Mouse (Mus musculus) forebrain, embryonic 10.5 days (tissue): Measurements from ENCODE around the gene Endog. TPM values are rescaled to one million over a fixed set of nuclear protein-coding genes. Genes with fewer than 3 reads are reported as not detected.
"Not testable (repeated sequence)": the region's sequence is repeated elsewhere in the genome, so short reads cannot be mapped to it uniquely, and the experiment has no call there.

ENCODE experiments used
- DNase-seq: peaks from one replicate; pipeline ENCODE4 v3.0.0-alpha.2; 2017; ENCODE audit warnings: low spot score; ENCODE audit errors: extremely low spot score
- H3K27ac ChIP-seq: fragments of 300-500 bp; sonication (generic); 2 replicates; pipeline ENCODE4 v1.5.1; 2016; ENCODE audit warnings: mild to moderate bottlenecking
- H3K27me3 ChIP-seq: fragments of 300-500 bp; sonication (generic); 2 replicates; pipeline ENCODE4 v1.6.1; 2016; ENCODE audit warnings: mild to moderate bottlenecking; ENCODE audit not compliant: poor library complexity, severe bottlenecking
- H3K36me3 ChIP-seq: fragments of 300-500 bp; sonication (generic); replicated peaks from 2 replicates; pipeline ENCODE4 v1.6.1; 2016; ENCODE audit warnings: mild to moderate bottlenecking, moderate library complexity
- H3K4me1 ChIP-seq: fragments of 300-500 bp; sonication (generic); 2 replicates; pipeline ENCODE4 v1.6.1; 2016
- H3K4me3 ChIP-seq: fragments of 300-500 bp; sonication (generic); 2 replicates; pipeline ENCODE4 v1.5.1; 2016; ENCODE audit warnings: mild to moderate bottlenecking, moderate library complexity
- H3K9me3 ChIP-seq: fragments of 300-500 bp; sonication (generic); 2 replicates; pipeline ENCODE4 v1.6.1; 2016; ENCODE audit warnings: mild to moderate bottlenecking, moderate library complexity
- WGBS: fragments of 180-500 bp; shearing (Covaris S2); methylation state at CpG from one replicate; pipeline ENCODE4 v1.1.7; 2016; 5-methylcytosine and 5-hydroxymethylcytosine counted together
- polyA plus RNA-seq: library from polyadenylated mRNA; unstranded; fragments of >200 nt; fragmentation: Nextera tagmentation; extraction: Ambion mirVana; gene quantifications from 2 replicates; pipeline ENCODE4 v1.2.1, GENCODE M21; 2016

The Endog gene
- polyA plus RNA-seq, 1 experiment from 2014 or later = 17.9 TPM

- WGBS = 88% methylated on average over 10 of the region's 10 CpGs
- Histone ChIP-seq H3K9me3 (no peaks in the 10 kb centered on the region), H3K27me3 (no peaks in the 10 kb centered on the region), H3K27ac (no peak overlapping the region), H3K36me3 (peaks cover 56% of the 10 kb centered on the region), H3K4me3 (no peak overlapping the region), H3K4me1 (peaks cover 26% of the 10 kb centered on the region)
- no peak for DNase-seq
Measured at GRCm38 (mm10) chr2:30136458-30136857, 34.8 kb upstream of the Endog start.

GRCm38 (mm10) chr2:30140021-30140420, 31.3 kb upstream of the Endog start:
- H3K4me3 ChIP-seq, H3K4me1 ChIP-seq, H3K9me3 ChIP-seq, H3K27me3 ChIP-seq, H3K27ac ChIP-seq, DNase-seq: not testable (repeated sequence)
- 91% methylated on average over 4 of the region's 4 CpGs for WGBS
- peaks cover 91% of the 10 kb centered on the region for H3K36me3 ChIP-seq

GRCm38 (mm10) chr2:30144436-30144835, 26.9 kb upstream of the Endog start:
- Histone ChIP-seq H3K4me1 (no peaks in the 10 kb centered on the region), H3K36me3 (peaks cover 98% of the 10 kb centered on the region)
- 97% methylated on average over 4 of the region's 4 CpGs for WGBS

DNA sequence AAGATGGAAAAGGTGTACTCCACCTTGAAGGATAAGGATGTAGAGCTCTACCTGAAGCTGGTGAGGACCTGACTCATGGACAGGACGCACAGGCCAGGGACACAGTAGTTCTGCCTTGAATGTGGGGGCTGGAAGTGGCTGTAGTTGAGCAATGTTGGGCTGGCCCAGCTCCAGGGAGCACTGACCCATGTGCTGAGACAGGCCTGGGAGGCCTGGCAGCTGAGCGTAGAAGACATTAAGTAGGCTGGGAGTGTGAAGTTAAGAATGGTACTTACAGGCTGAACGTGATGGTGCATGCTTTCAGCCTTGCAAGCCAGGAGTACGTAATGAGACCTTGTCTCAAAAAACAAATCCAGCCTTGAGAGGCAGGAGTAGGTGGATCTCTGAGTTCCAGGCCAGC, 23.8 kb upstream of the Endog start:
- Histone ChIP-seq H3K4me3 (no peak overlapping the region), H3K27me3 (no peaks in the 10 kb centered on the region), H3K36me3 (peaks cover 97% of the 10 kb centered on the region), H3K4me1 (peaks cover 9% of the 10 kb centered on the region; the same call in 1 of the 2 replicates), H3K27ac (no peak overlapping the region), H3K9me3 (no peaks in the 10 kb centered on the region)
- no peak for DNase-seq
- 96% methylated on average over 4 of the region's 4 CpGs for WGBS

More at GRCm38 (mm10) chr2:30144436-30144835, 26.9 kb upstream of the Endog start:
- Histone ChIP-seq H3K27me3 (no peaks in the 10 kb centered on the region), H3K27ac (no peak overlapping the region), H3K4me3 (no peak overlapping the region), H3K9me3 (no peaks in the 10 kb centered on the region)
- no peak for DNase-seq

GRCm38 (mm10) chr2:30151840-30152239, 19.5 kb upstream of the Endog start:
- WGBS = 91% methylated on average over 11 of the region's 11 CpGs
- Histone ChIP-seq H3K4me1 (peaks cover 9% of the 10 kb centered on the region; the same call in 1 of the 2 replicates), H3K4me3 (no peak overlapping the region), H3K27ac (no peak overlapping the region), H3K27me3 (no peaks in the 10 kb centered on the region), H3K9me3 (no peaks in the 10 kb centered on the region), H3K36me3 (peaks cover 54% of the 10 kb centered on the region)
- DNase-seq = no peak

GRCm38 (mm10) chr2:30152616-30153015, 18.7 kb upstream of the Endog start:
- Histone ChIP-seq H3K36me3 (peaks cover 46% of the 10 kb centered on the region), H3K4me1 (peaks cover 9% of the 10 kb centered on the region; the same call in 1 of the 2 replicates), H3K9me3 (no peaks in the 10 kb centered on the region), H3K27me3 (no peaks in the 10 kb centered on the region), H3K27ac (no peak overlapping the region), H3K4me3 (no peak overlapping the region)
- 88% methylated on average over 8 of the region's 8 CpGs for WGBS
- DNase-seq = no peak

DNA sequence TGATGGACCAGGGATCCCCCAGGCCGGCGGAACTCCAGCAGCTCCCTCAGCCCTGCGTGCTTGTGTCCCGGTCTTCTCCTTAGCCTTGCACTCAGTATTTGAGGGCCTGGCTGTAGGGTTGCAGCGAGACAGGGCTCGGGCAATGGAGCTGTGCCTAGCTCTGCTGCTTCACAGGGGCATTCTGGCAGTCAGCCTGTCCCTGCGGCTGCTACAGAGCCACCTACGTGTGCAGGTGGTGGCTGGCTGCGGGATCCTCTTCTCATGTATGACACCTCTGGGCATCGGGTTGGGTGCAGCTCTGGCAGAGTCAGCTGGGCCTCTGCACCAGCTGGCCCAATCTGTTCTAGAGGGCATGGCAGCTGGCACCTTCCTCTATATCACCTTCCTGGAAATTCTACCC, 11.4 kb upstream of the Endog start:
- H3K4me1 ChIP-seq, DNase-seq, H3K4me3 ChIP-seq, H3K27ac ChIP-seq, H3K9me3 ChIP-seq, H3K36me3 ChIP-seq, H3K27me3 ChIP-seq: not testable (repeated sequence)
- 92% methylated on average over 8 of the region's 10 CpGs for WGBS

DNA sequence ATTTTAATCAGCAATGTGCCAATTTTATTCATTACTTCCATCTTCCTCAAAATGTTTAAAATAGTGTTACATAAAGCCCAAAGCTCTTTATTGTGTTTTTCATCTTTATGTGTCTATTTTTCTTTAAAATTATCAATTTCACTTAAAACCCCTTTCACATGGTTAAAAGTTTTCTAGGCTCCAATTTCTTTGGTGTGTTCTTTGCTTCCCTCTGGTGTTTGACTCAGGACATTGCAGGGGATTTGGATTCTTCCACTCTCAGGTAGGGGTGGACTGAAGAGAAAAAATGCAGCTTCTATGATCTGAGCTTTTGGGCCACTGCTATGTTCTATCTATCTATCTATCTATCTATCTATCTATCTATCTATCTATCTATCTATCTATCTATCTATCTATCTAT, 9.5 kb upstream of the Endog start:
- Histone ChIP-seq H3K27ac (no peak overlapping the region), H3K4me3 (no peak overlapping the region), H3K9me3 (peaks cover 15% of the 10 kb centered on the region), H3K36me3 (no peaks in the 10 kb centered on the region), H3K27me3 (no peaks in the 10 kb centered on the region), H3K4me1 (no peaks in the 10 kb centered on the region)
- no peak for DNase-seq

- H3K9me3 ChIP-seq = peaks cover 24% of the 10 kb centered on the region
- H3K4me3 ChIP-seq = no peak overlapping the region
- H3K27me3 ChIP-seq = no peaks in the 10 kb centered on the region
- no peaks in the 10 kb centered on the region for H3K36me3 ChIP-seq
- H3K4me1 ChIP-seq = no peaks in the 10 kb centered on the region
- DNase-seq = no peak
- WGBS = 63% methylated on average over 9 of the region's 9 CpGs
- H3K27ac ChIP-seq = no peak overlapping the region
Measured at GRCm38 (mm10) chr2:30164340-30164932, 6.9 kb upstream of the Endog start.

DNA sequence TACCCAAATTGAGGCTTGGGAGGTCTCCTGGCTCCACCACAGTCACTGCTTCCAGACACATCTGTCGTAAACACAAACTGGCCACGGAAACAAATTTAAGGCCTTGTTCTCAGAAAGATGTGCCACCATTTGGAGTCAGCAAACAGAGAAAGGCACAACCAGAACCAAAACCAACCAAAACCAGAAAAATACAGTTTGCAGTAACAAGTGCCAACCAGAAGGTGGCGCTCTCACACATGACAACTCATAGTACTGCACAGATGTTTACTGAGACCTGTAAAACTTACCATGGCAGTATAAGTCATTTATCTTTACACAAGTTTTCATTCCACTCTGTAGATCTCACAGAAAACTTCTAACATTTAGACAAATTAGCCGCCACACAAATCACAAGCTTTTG, 4.6 kb upstream of the Endog start:
- 54% methylated on average over 4 of the region's 4 CpGs for WGBS
- H3K27me3 ChIP-seq = no peaks in the 10 kb centered on the region

GRCm38 (mm10) chr2:30171997-30172382, 697 bp downstream of the Endog start:
- H3K27me3 ChIP-seq = peaks cover 11% of the 10 kb centered on the region
- WGBS = 4% methylated on average over 19 of the region's 19 CpGs
- peaks cover 16% of the 10 kb centered on the region; the same call in 1 of the 2 replicates for H3K9me3 ChIP-seq
- peak; percentile 26 for DNase-seq
- H3K4me1 ChIP-seq = peaks cover 24% of the 10 kb centered on the region
- H3K4me3 ChIP-seq = peak overlapping the region; percentile 71
- peaks cover 50% of the 10 kb centered on the region for H3K36me3 ChIP-seq
- peak overlapping the region; percentile 91 for H3K27ac ChIP-seq

More for the DNA sequence above, 4.6 kb upstream of the Endog start:
- H3K9me3 ChIP-seq = peaks cover 24% of the 10 kb centered on the region
- no peak for DNase-seq
- peaks cover 9% of the 10 kb centered on the region for H3K4me1 ChIP-seq
- H3K36me3 ChIP-seq = no peaks in the 10 kb centered on the region
- no peak overlapping the region for H3K4me3 ChIP-seq
- H3K27ac ChIP-seq = no peak overlapping the region

DNA sequence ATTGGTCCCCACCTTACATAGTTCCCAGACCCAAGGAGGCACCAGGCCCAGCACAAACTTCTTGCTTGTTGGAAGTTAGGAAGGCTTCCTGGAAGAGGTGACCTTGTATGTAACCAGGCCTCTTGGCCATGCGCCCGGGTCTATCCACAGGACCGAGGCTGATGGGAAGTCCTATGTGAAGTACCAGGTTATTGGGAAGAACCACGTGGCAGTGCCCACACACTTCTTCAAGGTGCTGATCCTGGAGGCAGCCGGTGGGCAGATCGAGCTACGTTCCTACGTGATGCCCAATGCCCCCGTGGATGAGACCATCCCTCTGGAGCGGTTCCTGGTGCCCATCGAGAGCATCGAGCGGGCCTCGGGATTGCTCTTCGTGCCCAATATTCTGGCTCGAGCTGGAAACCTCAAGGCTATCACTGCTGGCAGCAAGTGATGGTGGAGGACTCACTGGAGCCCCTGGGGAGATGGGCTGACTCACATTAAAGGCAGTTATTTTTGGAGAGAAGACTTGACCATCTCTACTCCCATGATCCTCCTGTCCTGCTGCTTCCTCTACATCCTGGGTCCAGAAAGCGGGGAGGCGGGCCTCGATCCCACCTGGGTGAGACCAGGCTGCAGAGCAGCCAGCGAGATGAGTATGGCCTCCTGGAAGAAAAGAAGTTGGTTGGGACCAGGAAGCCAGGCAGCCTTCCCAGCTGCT, 2.4 kb downstream of the Endog start:
- H3K4me3 ChIP-seq = 0 out of 2 replicates have a peak overlapping the region, but pooled peaks have one; percentile 3
- H3K36me3 ChIP-seq = peaks cover 55% of the 10 kb centered on the region
- no peak for DNase-seq
- H3K9me3 ChIP-seq = peaks cover 8% of the 10 kb centered on the region; the same call in 1 of the 2 replicates
- H3K4me1 ChIP-seq = peaks cover 37% of the 10 kb centered on the region
- WGBS = 96% methylated on average over 20 of the region's 20 CpGs
- H3K27me3 ChIP-seq = peaks cover 11% of the 10 kb centered on the region
- no peak overlapping the region for H3K27ac ChIP-seq

GRCm38 (mm10) chr2:30175897-30176296, 4.6 kb downstream of the Endog start:
- Histone ChIP-seq H3K27me3 (peaks cover 11% of the 10 kb centered on the region), H3K9me3 (peaks cover 8% of the 10 kb centered on the region; the same call in 1 of the 2 replicates), H3K4me3 (0 out of 2 replicates have a peak overlapping the region, but pooled peaks have one; percentile 5), H3K27ac (no peak overlapping the region), H3K36me3 (peaks cover 55% of the 10 kb centered on the region), H3K4me1 (peaks cover 37% of the 10 kb centered on the region)
- WGBS = 88% methylated on average over 8 of the region's 8 CpGs
- no peak for DNase-seq
